Mouse (Mus musculus) central nervous system, embryonic 11.5 days (tissue): ENCODE measurements around the gene Il12rb1. TPM values are rescaled to one million over a fixed set of nuclear protein-coding genes. Genes with fewer than 3 reads are reported as not detected.

Experiments used
- polyA plus RNA-seq: library from polyadenylated mRNA; depleted of rRNA; stranded (reverse); fragments of >200 nt; gene quantifications from 2 replicates; pipeline ENCODE4 v1.2.3, GENCODE M21; 2012; rRNA removed

The Il12rb1 gene
- polyA plus RNA-seq, result 0.06 and 0.08 TPM in 2 replicates

GRCm38 (mm10) chr8:70808239-70808638, at the start of gene Il12rb1:
TSS of gene Il12rb1 (plus strand) at chr8:70808449.

GRCm38 (mm10) chr8:70760775-70761406, 47.4 kb upstream of the Il12rb1 start, which contains the start of gene Mpv17l2:
TSS of gene Mpv17l2 (minus strand) at chr8:70760946.

GRCm38 (mm10) chr8:70776496-70777444, 31.5 kb upstream of the Il12rb1 start, which contains the start of gene Pik3r2:
TSS of gene Pik3r2 (minus strand) at chr8:70776713.

GRCm38 (mm10) chr8:70804481-70805206, 3.6 kb upstream of the Il12rb1 start, which contains the start of gene Mast3:
TSS of gene Mast3 (minus strand) at chr8:70805054.

GRCm38 (mm10) chr8:70839408-70840351, 31.4 kb downstream of the Il12rb1 start, which contains the start of gene Arrdc2:
TSS of gene Arrdc2 (minus strand) at chr8:70839720.

GRCm38 (mm10) chr8:70862824-70863641, 54.8 kb downstream of the Il12rb1 start, which contains the start of gene Kcnn1:
TSS of gene Kcnn1 (minus strand) at chr8:70863258.

Other genes with a start within 250 kb of the Il12rb1 start
- 87.0 and 171 TPM in 2 replicates for gene Isyna1, start 214.1 kb upstream of the Il12rb1 start, polyA plus RNA-seq
- gene Ssbp4, start 199.6 kb upstream of the Il12rb1 start, polyA plus RNA-seq, result 81.3 and 117 TPM in 2 replicates
- gene Lrrc25, start 192.3 kb upstream of the Il12rb1 start, polyA plus RNA-seq, result 0.88 and 1.00 TPM in 2 replicates
- gene Gdf15, start 176.0 kb upstream of the Il12rb1 start, polyA plus RNA-seq, result 0.32 and 0.54 TPM in 2 replicates
- gene Pgpep1, start 148.1 kb upstream of the Il12rb1 start, polyA plus RNA-seq, result 61.8 and 88.1 TPM in 2 replicates
- 217 and 299 TPM in 2 replicates for gene Lsm4, start 135.2 kb upstream of the Il12rb1 start, polyA plus RNA-seq
- 179 and 228 TPM in 2 replicates for gene Jund, start 109.5 kb upstream of the Il12rb1 start, polyA plus RNA-seq
- gene Iqcn, start 105.0 kb upstream of the Il12rb1 start, polyA plus RNA-seq, result 0.04 and 0.05 TPM in 2 replicates
- 0.06 TPM in 1 of 2 replicates, not detected in the other for gene Gm3336, start 89.9 kb upstream of the Il12rb1 start, polyA plus RNA-seq
- gene Pde4c, start 84.7 kb upstream of the Il12rb1 start, polyA plus RNA-seq, result 0.82 and 0.89 TPM in 2 replicates
- 28.0 and 50.3 TPM in 2 replicates for gene Rab3a, start 53.8 kb upstream of the Il12rb1 start, polyA plus RNA-seq
- 18.0 and 20.3 TPM in 2 replicates for gene Mpv17l2, start 47.5 kb upstream of the Il12rb1 start, polyA plus RNA-seq
- gene Pik3r2, start 31.7 kb upstream of the Il12rb1 start, polyA plus RNA-seq, result 73.4 and 81.4 TPM in 2 replicates
- 19.0 and 27.4 TPM in 2 replicates for gene Mast3, start 3.4 kb upstream of the Il12rb1 start, polyA plus RNA-seq
- 20.3 and 21.5 TPM in 2 replicates for gene Arrdc2, start 31.3 kb downstream of the Il12rb1 start, polyA plus RNA-seq
- gene Kcnn1, start 54.8 kb downstream of the Il12rb1 start, polyA plus RNA-seq, result 22.8 and 23.7 TPM in 2 replicates
- gene Ccdc124, start 65.5 kb downstream of the Il12rb1 start, polyA plus RNA-seq, result 99.7 and 174 TPM in 2 replicates
- gene Slc5a5, start 84.3 kb downstream of the Il12rb1 start, polyA plus RNA-seq, result 0.77 and 0.89 TPM in 2 replicates
- 4,741 and 5,161 TPM in 2 replicates for gene Rpl18a, start 89.0 kb downstream of the Il12rb1 start, polyA plus RNA-seq
- gene Map1s, start 97.5 kb downstream of the Il12rb1 start, polyA plus RNA-seq, result 53.2 and 73.9 TPM in 2 replicates